Mouse (Mus musculus): ENCODE measurements around the gene Zfp951. TPM values are rescaled to one million over a fixed set of nuclear protein-coding genes. Genes with fewer than 3 reads are reported as not detected.
"Not testable (repeated sequence)": the region's sequence is repeated elsewhere in the genome, so short reads cannot be mapped to it uniquely, and the experiment has no call there.

Gene Zfp951
- 3.4 and 3.8 TPM in 2 replicates for polyA plus RNA-seq (2014; fragmentation: Nextera tagmentation; extraction: Ambion mirVana)

GRCm38 (mm10) chr5:104859962-104860525, at the start of gene Zfp951:
Gene Zfp951 (minus strand): TSS chr5:104860070.
- Histone ChIP-seq H3K4me3 (ENCODE audit: low read depth, low read length) (peak within 1 kb of the TSS; percentile 25), H3K4me2 (ENCODE audit: low read length) (peak within 1 kb of the TSS; percentile 23)
- H3K9ac ChIP-seq (ENCODE audit: low read length); H3K9me3 ChIP-seq (ENCODE audit: control insufficient read depth, low read length); H3K27me3 ChIP-seq (replicated peaks; ENCODE audit: control insufficient read depth, insufficient read depth, low read length); H3K36me3 ChIP-seq (ENCODE audit: control insufficient read depth, insufficient read depth, low read length); H3K4me1 ChIP-seq (replicated peaks; ENCODE audit: control insufficient read depth, insufficient read depth, low read length); H3K27ac ChIP-seq (ENCODE audit: low read depth): not testable (repeated sequence)
- DNase-seq (ENCODE audit: low spot score) (peak; percentile 61), ATAC-seq (replicated peaks; ENCODE audit: low FRiP score, low TSS enrichment, low read depth) (peak; percentile 98)
- WGBS = 35% methylated on average over 11 of the region's 12 CpGs

DNA sequence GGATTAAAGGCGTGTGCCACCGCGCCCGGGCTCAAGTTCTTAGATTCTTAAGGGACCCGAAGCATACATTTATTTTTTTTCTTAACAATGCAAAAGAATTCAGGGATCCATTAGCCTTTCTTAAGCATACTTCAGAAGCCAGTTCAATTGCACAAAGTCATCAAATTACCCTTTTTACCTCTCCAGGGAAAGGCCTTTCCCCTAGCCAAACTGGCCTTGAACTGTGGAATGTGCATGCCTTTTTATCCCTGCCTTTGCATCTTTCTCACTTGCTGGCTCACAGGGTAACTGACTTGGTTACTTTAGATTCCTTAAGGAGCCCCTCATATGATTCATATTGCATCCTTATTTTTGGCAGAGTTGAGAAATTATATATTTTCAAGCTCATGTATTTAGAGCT, 46.7 kb upstream of the Zfp951 start:
- 87% methylated on average over 5 of the region's 5 CpGs for WGBS
- H3K9me3 ChIP-seq (ENCODE audit: control insufficient read depth, low read length); H3K4me1 ChIP-seq (replicated peaks; ENCODE audit: control insufficient read depth, insufficient read depth, low read length); ATAC-seq (replicated peaks; ENCODE audit: low FRiP score, low TSS enrichment, low read depth); DNase-seq (ENCODE audit: low spot score); H3K4me3 ChIP-seq (ENCODE audit: low read depth, low read length); H3K36me3 ChIP-seq (ENCODE audit: control insufficient read depth, insufficient read depth, low read length); H3K9ac ChIP-seq (ENCODE audit: low read length); H3K4me2 ChIP-seq (ENCODE audit: low read length); H3K27me3 ChIP-seq (replicated peaks; ENCODE audit: control insufficient read depth, insufficient read depth, low read length); H3K27ac ChIP-seq (ENCODE audit: low read depth): not testable (repeated sequence)

GRCm38 (mm10) chr5:104859045-104859961, 567 bp downstream of the Zfp951 start:
- WGBS = 50% methylated on average over 10 of the region's 15 CpGs
- ATAC-seq (replicated peaks; ENCODE audit: low FRiP score, low TSS enrichment, low read depth) = peak; percentile 95
- Histone ChIP-seq H3K4me2 (ENCODE audit: low read length) (peak overlapping the region; percentile 23), H3K4me3 (ENCODE audit: low read depth, low read length) (peak overlapping the region; percentile 25)
- not testable (repeated sequence) for H3K27me3 ChIP-seq (replicated peaks; ENCODE audit: control insufficient read depth, insufficient read depth, low read length); H3K27ac ChIP-seq (ENCODE audit: low read depth); H3K9ac ChIP-seq (ENCODE audit: low read length); H3K4me1 ChIP-seq (replicated peaks; ENCODE audit: control insufficient read depth, insufficient read depth, low read length); H3K9me3 ChIP-seq (ENCODE audit: control insufficient read depth, low read length); DNase-seq (ENCODE audit: low spot score); H3K36me3 ChIP-seq (ENCODE audit: control insufficient read depth, insufficient read depth, low read length)

DNA sequence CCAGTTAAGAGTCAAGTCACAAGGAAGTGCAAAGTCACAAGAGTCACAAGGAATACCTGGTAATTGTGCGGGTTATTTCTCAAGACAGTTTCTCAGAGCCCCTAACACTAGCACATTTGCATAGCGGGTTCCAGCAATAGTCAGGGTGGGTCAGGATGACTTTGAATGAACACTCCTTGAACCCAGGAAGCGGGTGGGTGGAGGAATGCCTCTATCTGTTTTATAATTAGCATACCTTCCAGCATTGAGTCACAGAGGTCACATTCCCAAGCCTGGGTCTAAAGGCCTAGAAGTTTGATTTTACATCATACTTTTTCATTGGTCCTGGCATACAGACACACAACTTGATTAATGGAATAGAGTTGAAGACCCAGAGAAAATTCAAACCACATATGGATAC, 5.3 kb downstream of the Zfp951 start:
- 84% methylated on average over 3 of the region's 3 CpGs for WGBS
- H3K9ac ChIP-seq (ENCODE audit: low read length); DNase-seq (ENCODE audit: low spot score); H3K36me3 ChIP-seq (ENCODE audit: control insufficient read depth, insufficient read depth, low read length); H3K27ac ChIP-seq (ENCODE audit: low read depth); H3K4me1 ChIP-seq (replicated peaks; ENCODE audit: control insufficient read depth, insufficient read depth, low read length); ATAC-seq (replicated peaks; ENCODE audit: low FRiP score, low TSS enrichment, low read depth); H3K4me3 ChIP-seq (ENCODE audit: low read depth, low read length); H3K9me3 ChIP-seq (ENCODE audit: control insufficient read depth, low read length); H3K27me3 ChIP-seq (replicated peaks; ENCODE audit: control insufficient read depth, insufficient read depth, low read length); H3K4me2 ChIP-seq (ENCODE audit: low read length): not testable (repeated sequence)

DNA sequence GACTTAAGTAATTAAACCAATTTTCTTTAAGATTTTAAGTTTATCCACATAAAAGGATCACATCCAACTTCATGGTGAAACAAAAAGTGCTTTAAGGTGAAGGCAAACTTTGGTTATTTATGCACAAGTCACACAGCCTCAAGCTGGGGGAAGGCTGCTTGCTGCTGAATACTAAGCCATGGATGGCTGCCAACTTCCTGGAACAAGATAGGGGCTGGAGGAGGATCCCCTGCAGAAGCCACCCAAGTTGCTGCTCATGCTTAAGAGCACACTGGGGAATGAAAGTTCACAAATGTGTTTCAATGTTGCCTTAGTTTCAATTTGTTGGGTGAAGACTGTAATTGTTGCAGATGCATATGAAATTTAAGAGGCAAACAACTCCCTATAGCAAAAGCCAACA, 26.5 kb downstream of the Zfp951 start:
- ATAC-seq (replicated peaks; ENCODE audit: low FRiP score, low TSS enrichment, low read depth) = no peak
- H3K4me1 ChIP-seq (replicated peaks; ENCODE audit: control insufficient read depth, insufficient read depth, low read length) = no peaks in the 10 kb centered on the region
- DNase-seq (ENCODE audit: low spot score) = no peak
- H3K27ac ChIP-seq (ENCODE audit: low read depth) = no peak overlapping the region
- no peaks in the 10 kb centered on the region for H3K36me3 ChIP-seq (ENCODE audit: control insufficient read depth, insufficient read depth, low read length)
- no peak overlapping the region for H3K4me2 ChIP-seq (ENCODE audit: low read length)
- no peak overlapping the region for H3K9ac ChIP-seq (ENCODE audit: low read length)
- 0 out of 2 replicates have a peak, but pooled peaks cover 7% of the 10 kb centered on the region for H3K9me3 ChIP-seq (ENCODE audit: control insufficient read depth, low read length)
- no peaks in the 10 kb centered on the region for H3K27me3 ChIP-seq (replicated peaks; ENCODE audit: control insufficient read depth, insufficient read depth, low read length)
- no peak overlapping the region for H3K4me3 ChIP-seq (ENCODE audit: low read depth, low read length)

DNA sequence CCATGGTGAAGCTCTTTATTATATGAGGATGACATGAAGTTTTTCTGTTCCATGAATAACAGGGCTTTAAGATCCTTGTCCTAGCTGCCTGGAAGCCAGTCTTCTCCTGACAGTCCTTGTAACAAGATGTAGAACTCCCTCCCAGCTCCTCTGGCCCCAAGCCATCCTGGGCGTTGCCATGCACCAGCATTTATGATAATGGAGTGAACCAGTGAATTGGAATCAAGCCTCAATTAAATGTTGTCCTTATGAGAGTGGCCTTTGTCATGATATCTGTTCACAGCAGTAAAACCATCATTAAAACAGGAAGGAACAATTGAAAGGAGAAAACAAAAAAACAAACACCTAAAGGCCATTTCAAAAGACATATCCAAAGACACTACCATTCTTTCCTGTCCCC, 30.3 kb downstream of the Zfp951 start:
- Histone ChIP-seq H3K36me3 (ENCODE audit: control insufficient read depth, insufficient read depth, low read length) (no peaks in the 10 kb centered on the region), H3K27ac (ENCODE audit: low read depth) (no peak overlapping the region), H3K9me3 (ENCODE audit: control insufficient read depth, low read length) (peaks cover 17% of the 10 kb centered on the region), H3K4me3 (ENCODE audit: low read depth, low read length) (no peak overlapping the region), H3K9ac (ENCODE audit: low read length) (no peak overlapping the region), H3K4me2 (ENCODE audit: low read length) (no peak overlapping the region), H3K4me1 (replicated peaks; ENCODE audit: control insufficient read depth, insufficient read depth, low read length) (no peaks in the 10 kb centered on the region), H3K27me3 (replicated peaks; ENCODE audit: control insufficient read depth, insufficient read depth, low read length) (no peaks in the 10 kb centered on the region)
- no peak for ATAC-seq (replicated peaks; ENCODE audit: low FRiP score, low TSS enrichment, low read depth)
- 70% methylated on average over 1 of the region's 1 CpGs for WGBS
- no peak for DNase-seq (ENCODE audit: low spot score)

DNA sequence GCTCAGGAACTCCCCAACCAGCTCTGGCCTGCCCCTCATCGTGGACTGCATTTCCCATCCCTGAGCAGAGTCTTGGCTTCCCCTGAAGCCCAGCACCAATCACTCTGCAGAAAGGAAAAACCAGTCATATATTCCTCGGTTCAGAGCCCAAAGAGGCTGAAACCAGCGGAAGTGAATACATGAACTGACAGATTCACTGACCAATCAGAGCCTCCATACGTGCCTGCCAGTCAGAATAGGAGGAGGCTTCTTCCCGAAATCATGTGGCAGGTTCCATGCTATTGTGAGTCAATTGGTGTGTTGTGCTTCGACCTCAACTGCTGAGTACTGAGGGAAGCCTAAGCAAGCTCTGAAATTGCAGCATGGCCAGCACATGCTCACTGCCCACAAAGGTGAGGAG, 89.7 kb downstream of the Zfp951 start:
- not testable (repeated sequence) for H3K4me2 ChIP-seq (ENCODE audit: low read length); DNase-seq (ENCODE audit: low spot score); H3K27me3 ChIP-seq (replicated peaks; ENCODE audit: control insufficient read depth, insufficient read depth, low read length); H3K4me3 ChIP-seq (ENCODE audit: low read depth, low read length); H3K4me1 ChIP-seq (replicated peaks; ENCODE audit: control insufficient read depth, insufficient read depth, low read length); H3K27ac ChIP-seq (ENCODE audit: low read depth); H3K36me3 ChIP-seq (ENCODE audit: control insufficient read depth, insufficient read depth, low read length); H3K9ac ChIP-seq (ENCODE audit: low read length); ATAC-seq (replicated peaks; ENCODE audit: low FRiP score, low TSS enrichment, low read depth); H3K9me3 ChIP-seq (ENCODE audit: control insufficient read depth, low read length)
- WGBS = 75% methylated on average over 6 of the region's 6 CpGs

Data from intestine, embryonic 14.5 days (tissue).